Mouse (Mus musculus) limb, embryonic 14.5 days (tissue): Measurements from ENCODE around the gene Atp2b2. TPM values are rescaled to one million over a fixed set of nuclear protein-coding genes. Genes with fewer than 3 reads are reported as not detected.

ENCODE experiments used
- ATAC-seq: fragments of 200-750 bp; cut with Nextera tagmentation; 2 replicates; pipeline ENCODE4 v1.8.0; 2017; ENCODE audit warnings: low read depth, moderate number of reproducible peaks, moderate TSS enrichment; ENCODE audit not compliant: low FRiP score
- DNase-seq: peaks from one replicate; pipeline ENCODE4 v3.0.0-alpha.2; 2015; ENCODE audit warnings: low spot score
- H3K27ac ChIP-seq: fragments of 300-500 bp; sonication (generic); replicated peaks from 2 replicates; pipeline ENCODE4 v1.5.1; 2014; ENCODE audit warnings: low read depth, mild to moderate bottlenecking, low read length, moderate library complexity, mixed read lengths
- H3K27me3 ChIP-seq: fragments of 300-500 bp; sonication (generic); 2 replicates; pipeline ENCODE4 v1.6.1; 2014; ENCODE audit warnings: low read length, mixed read lengths; ENCODE audit not compliant: control insufficient read depth, insufficient read depth
- H3K36me3 ChIP-seq: fragments of 300-500 bp; sonication (generic); 2 replicates; pipeline ENCODE4 v1.6.1; 2014; ENCODE audit warnings: mild to moderate bottlenecking, low read length, moderate library complexity, mixed read lengths; ENCODE audit not compliant: control insufficient read depth, insufficient read depth
- H3K4me1 ChIP-seq: fragments of 300-500 bp; sonication (generic); 2 replicates; pipeline ENCODE4 v1.6.1; 2014; ENCODE audit warnings: antibody characterized with exemption, low read length, mixed read lengths; ENCODE audit not compliant: control insufficient read depth, insufficient read depth
- H3K4me2 ChIP-seq: fragments of 300-500 bp; sonication (generic); replicated peaks from 2 replicates; pipeline ENCODE4 v1.6.1; 2014; ENCODE audit warnings: low read depth, mild to moderate bottlenecking, low read length, moderate library complexity; ENCODE audit not compliant: severe bottlenecking
- H3K4me3 ChIP-seq: fragments of 300-500 bp; sonication (generic); replicated peaks from 2 replicates; pipeline ENCODE4 v1.5.1; 2014; ENCODE audit warnings: low read length
- H3K9ac ChIP-seq: fragments of 300-500 bp; sonication (generic); 2 replicates; pipeline ENCODE4 v1.6.1; 2014; ENCODE audit warnings: mild to moderate bottlenecking, low read depth, low read length, moderate library complexity; ENCODE audit not compliant: severe bottlenecking
- H3K9me3 ChIP-seq: fragments of 300-500 bp; sonication (generic); 2 replicates; pipeline ENCODE4 v1.6.1; 2016; ENCODE audit warnings: low read length; ENCODE audit not compliant: control insufficient read depth
- POLR2A ChIP-seq: fragments of 200-500 bp; IDR thresholded peaks from 2 replicates; pipeline ENCODE4 v1.8.0; 2012; ENCODE audit warnings: inconsistent platforms, mild to moderate bottlenecking, moderate library complexity, borderline replicate concordance; ENCODE audit not compliant: insufficient read depth, insufficient read length; ENCODE audit errors: extremely low read depth
- WGBS: fragments of 180-500 bp; shearing (Covaris S2); extraction: QIAGEN DNeasy Blood & Tissue Kit; methylation state at CpG from one replicate; pipeline ENCODE4 v1.1.7; 2014; 5-methylcytosine and 5-hydroxymethylcytosine counted together
- polyA plus RNA-seq, 2 experiments: library from polyadenylated mRNA; depleted of rRNA in 1 of 2; stranded (reverse) in 1 of 2; unstranded in 1 of 2; fragments of >200 nt; fragmentation: Nextera tagmentation in 1 of 2; extraction: Ambion mirVana in 1 of 2; gene quantifications; 2 replicates each; pipeline versions ENCODE4 v1.2.1 to v1.2.3; 2012 to 2014

Gene Atp2b2
- polyA plus RNA-seq, 2 experiments, result 0.09 to 0.11 TPM

DNA sequence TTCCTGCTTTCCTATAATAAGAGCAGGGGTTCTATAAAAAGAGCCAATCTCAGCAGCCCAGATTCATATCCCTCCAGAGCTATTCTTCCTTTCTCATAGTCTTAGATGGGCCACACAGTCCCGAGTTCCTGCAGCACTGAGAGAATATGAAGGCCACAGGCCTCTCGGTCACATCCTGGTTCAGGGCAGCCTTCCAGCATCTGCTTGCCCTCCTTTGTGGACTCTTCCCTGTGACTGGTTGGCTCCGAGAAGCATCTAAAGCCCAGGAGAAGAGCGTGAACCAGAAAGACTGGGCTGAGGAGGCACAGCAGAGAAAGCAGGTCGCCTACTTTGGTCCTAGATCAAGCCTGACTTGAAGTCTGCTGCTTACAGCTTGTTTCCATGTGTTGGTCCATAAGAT, 28.6 kb downstream of the Atp2b2 start:
- ATAC-seq (no peak), DNase-seq (no peak)
- Histone ChIP-seq H3K4me2 (no peak overlapping the region), H3K36me3 (no peaks in the 10 kb centered on the region), H3K4me3 (no peak overlapping the region), H3K9me3 (no peaks in the 10 kb centered on the region), H3K27me3 (no peaks in the 10 kb centered on the region), H3K27ac (no peak overlapping the region), H3K9ac (no peak overlapping the region), H3K4me1 (no peaks in the 10 kb centered on the region)
- no peak for TF ChIP-seq POLR2A
- WGBS, result 74% methylated on average over 5 of the region's 5 CpGs

DNA sequence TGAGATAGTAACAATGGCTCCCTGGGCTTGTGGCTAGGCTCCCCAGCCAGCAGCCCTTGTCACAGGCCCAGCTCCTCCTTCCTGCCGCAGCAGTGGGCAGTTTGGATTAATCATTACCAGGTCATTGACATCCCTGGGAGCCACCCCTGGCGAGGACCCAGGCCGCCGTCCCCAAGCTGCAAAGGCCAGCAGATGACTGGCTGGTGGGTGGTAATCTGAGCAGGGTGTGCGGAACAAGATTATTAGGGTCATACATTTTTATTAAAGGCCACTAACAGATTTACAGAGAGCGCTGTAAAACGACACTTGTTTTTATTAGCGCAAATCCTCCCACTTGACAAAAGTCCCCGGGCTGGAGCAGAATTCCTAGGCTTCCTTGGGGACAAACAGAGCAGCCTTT, 29.6 kb downstream of the Atp2b2 start:
- no peak for TF ChIP-seq POLR2A
- H3K27ac ChIP-seq, result no peak overlapping the region
- no peak for DNase-seq
- no peaks in the 10 kb centered on the region for H3K9me3 ChIP-seq
- H3K4me3 ChIP-seq, result no peak overlapping the region
- H3K4me1 ChIP-seq, result no peaks in the 10 kb centered on the region
- 6% methylated on average over 9 of the region's 9 CpGs for WGBS
- ATAC-seq, result peak; percentile 6; the same call in 1 of the 2 replicates
- H3K4me2 ChIP-seq, result no peak overlapping the region
- no peaks in the 10 kb centered on the region for H3K27me3 ChIP-seq
- no peaks in the 10 kb centered on the region for H3K36me3 ChIP-seq
- H3K9ac ChIP-seq, result no peak overlapping the region

DNA sequence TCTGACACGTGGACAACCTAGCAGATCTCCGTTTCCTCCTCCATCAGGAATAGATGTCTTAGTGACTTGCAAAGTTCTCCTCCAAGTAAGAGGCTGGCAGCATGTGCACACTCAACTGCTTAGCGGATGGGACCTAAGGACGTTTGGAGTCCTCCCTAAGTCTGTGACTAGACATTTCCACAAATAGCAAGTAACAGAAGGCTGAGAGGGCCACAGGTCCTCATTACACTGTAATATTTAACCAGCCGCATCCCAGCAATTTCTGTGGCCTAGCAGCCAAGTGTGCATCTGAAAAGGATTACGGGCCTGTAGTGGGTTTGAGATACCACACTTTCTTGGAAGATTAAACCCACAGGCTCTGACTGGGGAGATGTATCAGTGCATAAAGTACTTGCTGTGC, 30.4 kb downstream of the Atp2b2 start:
- Histone ChIP-seq H3K27ac (no peak overlapping the region), H3K4me3 (no peak overlapping the region), H3K4me1 (no peaks in the 10 kb centered on the region), H3K4me2 (no peak overlapping the region), H3K9me3 (no peaks in the 10 kb centered on the region), H3K27me3 (no peaks in the 10 kb centered on the region), H3K36me3 (no peaks in the 10 kb centered on the region), H3K9ac (no peak overlapping the region)
- no peak for DNase-seq
- ATAC-seq, result no peak
- WGBS, result 83% methylated on average over 6 of the region's 6 CpGs
- TF ChIP-seq POLR2A, result no peak

DNA sequence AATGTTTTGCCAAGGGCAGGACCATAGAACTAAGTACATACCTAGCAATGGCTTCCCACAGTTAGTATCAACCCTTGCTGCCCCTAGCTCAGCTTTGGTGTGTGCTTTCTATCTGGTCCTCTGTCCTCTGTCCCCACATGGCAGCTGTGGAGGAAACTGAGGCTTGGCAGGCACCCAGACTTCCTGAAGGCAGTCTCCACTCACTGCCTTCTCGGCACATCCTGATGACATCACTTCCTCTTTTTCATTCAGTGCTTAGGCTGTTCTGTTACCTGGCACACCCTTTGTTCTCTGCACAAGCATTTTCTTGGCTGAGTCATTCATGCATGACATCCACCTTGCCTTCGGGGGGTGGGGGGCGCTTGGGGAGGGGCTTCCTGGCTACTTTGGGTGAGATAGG, 38.6 kb downstream of the Atp2b2 start:
- Histone ChIP-seq H3K36me3 (no peaks in the 10 kb centered on the region), H3K4me2 (no peak overlapping the region), H3K4me1 (no peaks in the 10 kb centered on the region), H3K27ac (no peak overlapping the region), H3K4me3 (no peak overlapping the region), H3K9ac (no peak overlapping the region), H3K27me3 (no peaks in the 10 kb centered on the region), H3K9me3 (no peaks in the 10 kb centered on the region)
- no peak for DNase-seq
- 71% methylated on average over 3 of the region's 3 CpGs for WGBS
- no peak for ATAC-seq
- TF ChIP-seq POLR2A, result no peak

DNA sequence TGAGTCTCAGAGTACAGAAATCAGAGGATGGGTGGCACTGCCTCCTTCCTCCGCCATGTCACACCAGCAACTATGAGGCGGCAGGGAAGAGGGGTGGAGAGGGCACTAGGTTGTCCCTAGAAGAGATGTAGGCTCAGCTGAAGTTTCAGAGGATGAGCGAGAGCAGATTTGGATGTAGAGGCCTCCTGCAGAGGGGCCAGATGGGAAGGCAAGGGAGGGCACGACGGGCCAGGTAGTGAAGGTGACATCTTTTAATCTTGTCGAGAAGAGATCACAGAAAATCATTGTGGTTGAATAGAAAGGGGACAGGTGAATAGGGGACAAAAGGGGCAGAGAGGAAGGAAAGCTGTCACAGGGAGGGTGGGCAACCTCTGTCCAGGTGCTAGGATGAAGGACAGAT, 41.5 kb downstream of the Atp2b2 start:
- Histone ChIP-seq H3K27ac (no peak overlapping the region), H3K4me3 (no peak overlapping the region), H3K36me3 (no peaks in the 10 kb centered on the region), H3K4me2 (no peak overlapping the region), H3K9ac (no peak overlapping the region), H3K27me3 (no peaks in the 10 kb centered on the region), H3K9me3 (no peaks in the 10 kb centered on the region), H3K4me1 (no peaks in the 10 kb centered on the region)
- no peak for ATAC-seq
- no peak for TF ChIP-seq POLR2A
- no peak for DNase-seq
- 78% methylated on average over 6 of the region's 6 CpGs for WGBS

DNA sequence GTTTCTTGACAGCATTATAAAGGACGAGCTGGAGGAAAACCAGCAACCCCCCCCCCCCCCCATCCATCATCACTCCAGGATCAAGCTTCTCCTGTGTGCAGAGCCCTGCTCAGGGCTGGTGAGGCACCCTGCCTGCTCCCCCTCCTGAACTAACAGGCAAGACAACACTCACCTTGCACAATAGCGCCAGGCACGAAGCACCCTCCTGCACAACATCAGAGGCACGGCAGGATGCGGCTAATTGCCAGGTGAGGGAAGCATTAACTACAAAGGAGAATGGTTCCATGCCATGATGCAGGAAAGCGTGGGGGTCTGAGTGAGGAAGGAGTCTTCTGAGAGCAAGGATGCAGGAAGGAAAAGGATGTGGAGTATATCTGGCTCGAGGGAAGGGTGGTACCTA, 42.1 kb downstream of the Atp2b2 start:
- 36% methylated on average over 7 of the region's 7 CpGs for WGBS
- Histone ChIP-seq H3K27ac (no peak overlapping the region), H3K4me3 (no peak overlapping the region), H3K27me3 (no peaks in the 10 kb centered on the region), H3K4me1 (no peaks in the 10 kb centered on the region), H3K9me3 (no peaks in the 10 kb centered on the region), H3K9ac (no peak overlapping the region), H3K36me3 (no peaks in the 10 kb centered on the region), H3K4me2 (no peak overlapping the region)
- no peak for TF ChIP-seq POLR2A
- ATAC-seq (no peak), DNase-seq (no peak)
